Mouse (Mus musculus): Measurements from ENCODE around the gene B3galt2.

DNA sequence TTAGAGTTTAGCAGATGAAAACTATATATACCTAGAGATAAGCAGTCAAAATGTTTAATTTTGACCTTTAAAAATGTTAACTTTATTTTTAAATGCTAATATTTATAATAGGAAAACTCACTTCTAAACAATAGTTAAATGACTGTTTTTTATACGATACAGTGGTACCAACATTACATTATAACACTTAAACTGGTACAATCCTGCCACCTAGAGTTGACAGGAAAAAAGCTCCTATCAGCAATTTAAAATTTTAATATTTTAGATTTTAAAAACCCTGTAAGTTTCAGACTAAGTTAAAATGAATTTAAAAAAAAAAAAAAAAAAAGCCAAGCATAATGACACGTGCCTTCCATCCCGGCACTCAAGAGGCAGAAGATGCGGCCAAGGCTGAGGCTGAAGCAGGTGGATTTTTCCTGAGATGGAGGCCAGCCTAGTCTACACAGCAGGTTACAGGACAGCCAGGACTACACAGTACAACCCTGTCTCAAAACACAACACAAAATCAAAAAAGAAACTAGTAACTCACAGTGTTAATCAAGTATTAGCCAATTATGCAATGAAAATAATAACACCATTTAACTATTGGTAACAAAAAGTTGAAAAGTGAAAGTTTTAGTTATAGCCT is 35.4 kb downstream of the B3galt2 start:
- TF ChIP-seq TCF12 (IDR thresholded peaks at IDR 0.05; ENCODE audit: insufficient read depth, poor library complexity, severe bottlenecking) (no peak), POLR2A (IDR thresholded peaks at IDR 0.05; ENCODE audit: insufficient read length, low read depth) (no peak), USF1 (IDR thresholded peaks at IDR 0.05; ENCODE audit: low read depth) (no peak), E2F4 (IDR thresholded peaks at IDR 0.05; ENCODE audit: insufficient read depth) (no peak), MAX (IDR thresholded peaks at IDR 0.05; ENCODE audit: low read depth) (no peak), REST (IDR thresholded peaks at IDR 0.05; ENCODE audit: insufficient read depth, insufficient read length) (no peak), POLR2AphosphoS2 (IDR thresholded peaks at IDR 0.05; ENCODE audit: insufficient read length, low read depth) (no peak), MYOD1 (IDR thresholded peaks at IDR 0.05; ENCODE audit: control insufficient read depth in 1 of 3, insufficient read length in 2 of 3, low read depth in 2 of 3) (no peak), MYOG (IDR thresholded peaks at IDR 0.05; ENCODE audit: control insufficient read depth in 1 of 3, insufficient read depth in 1 of 3, insufficient read length in 2 of 3, low read depth in 2 of 3) (no peak)
